Mouse (Mus musculus) liver, embryonic 16.5 days (tissue): Measurements from ENCODE around the gene 1700129C05Rik. TPM values are rescaled to one million over a fixed set of nuclear protein-coding genes. Genes with fewer than 3 reads are reported as not detected.
A peak's percentile ranks its signal among the peaks of the same experiment; 100 is the strongest.

Experiments
- ATAC-seq: fragments of 200-750 bp; cut with Nextera tagmentation; 2 replicates; pipeline ENCODE4 v1.8.0; 2017; ENCODE audit warnings: low read depth, mild to moderate bottlenecking, moderate number of reproducible peaks, moderate library complexity
- H3K27ac ChIP-seq: fragments of 300-500 bp; sonication (generic); 2 replicates; pipeline ENCODE4 v1.5.1; 2014; ENCODE audit warnings: mild to moderate bottlenecking, low read length
- H3K27me3 ChIP-seq: fragments of 300-500 bp; sonication (generic); 2 replicates; pipeline ENCODE4 v1.6.1; 2014; ENCODE audit warnings: low read depth, low read length, mixed read lengths; ENCODE audit not compliant: control insufficient read depth, insufficient read depth
- H3K36me3 ChIP-seq: fragments of 300-500 bp; sonication (generic); 2 replicates; pipeline ENCODE4 v1.6.1; 2014; ENCODE audit warnings: mild to moderate bottlenecking; ENCODE audit not compliant: control insufficient read depth, insufficient read depth
- H3K4me1 ChIP-seq: fragments of 300-500 bp; sonication (generic); 2 replicates; pipeline ENCODE4 v1.6.1; 2014; ENCODE audit warnings: low read depth, low read length, mixed read lengths; ENCODE audit not compliant: control insufficient read depth
- H3K4me2 ChIP-seq: fragments of 300-500 bp; sonication (generic); 2 replicates; pipeline ENCODE4 v1.6.1; 2014; ENCODE audit warnings: low read depth, low read length, mixed read lengths
- H3K4me3 ChIP-seq: fragments of 300-500 bp; sonication (generic); 2 replicates; pipeline ENCODE4 v1.5.1; 2014; ENCODE audit warnings: low read depth, mild to moderate bottlenecking, low read length
- H3K9ac ChIP-seq: fragments of 300-500 bp; sonication (generic); 2 replicates; pipeline ENCODE4 v1.6.1; 2014; ENCODE audit warnings: low read depth, low read length
- H3K9me3 ChIP-seq: fragments of 300-500 bp; sonication (generic); replicated peaks from 2 replicates; pipeline ENCODE4 v1.6.1; 2016; ENCODE audit warnings: low read length; ENCODE audit not compliant: control insufficient read depth
- WGBS: fragments of 180-500 bp; shearing (Covaris S2); extraction: QIAGEN DNeasy Blood & Tissue Kit; methylation state at CpG from one replicate; pipeline ENCODE4 v1.1.7; 2014; ENCODE audit not compliant: insufficient replicate concordance; 5-methylcytosine and 5-hydroxymethylcytosine counted together
- polyA plus RNA-seq: library from polyadenylated mRNA; unstranded; fragments of >200 nt; fragmentation: Nextera tagmentation; extraction: Ambion mirVana; gene quantifications from 2 replicates; pipeline ENCODE4 v1.2.1, GENCODE M21; 2015

1700129C05Rik gene
- polyA plus RNA-seq: not detected in 2 replicates

DNA sequence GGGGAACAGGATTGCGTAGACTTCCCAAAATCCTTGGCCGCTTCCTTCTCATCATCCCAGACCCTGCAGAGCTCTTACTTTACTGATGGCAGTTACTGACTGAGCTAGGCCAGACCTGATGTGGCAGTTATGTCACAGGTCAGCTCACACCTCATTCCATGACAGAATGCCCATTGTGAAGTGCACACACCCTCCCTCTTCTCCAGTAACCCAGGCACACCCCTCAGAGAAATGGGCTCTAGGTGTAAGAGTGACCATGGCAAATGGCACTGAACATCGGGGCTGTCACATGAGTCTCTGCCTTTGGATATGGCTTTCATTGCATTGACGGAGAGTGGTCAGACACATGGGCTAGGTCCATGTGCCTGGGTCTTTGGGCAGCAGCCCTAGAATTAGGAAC lies at the start of gene 1700129C05Rik:
1700129C05Rik (minus strand) TSS at position 101 of the 400 bp plus-strand sequence.
- 66% methylated on average over 4 of the region's 4 CpGs for WGBS
- Histone ChIP-seq H3K36me3 (no peaks in the 10 kb centered on the region), H3K27ac (no peak within 1 kb of the TSS), H3K27me3 (no peaks in the 10 kb centered on the region), H3K9ac (no peak within 1 kb of the TSS), H3K4me1 (no peaks in the 10 kb centered on the region), H3K4me2 (no peak within 1 kb of the TSS), H3K9me3 (no peaks in the 10 kb centered on the region), H3K4me3 (no peak within 1 kb of the TSS)
- ATAC-seq: no peak

DNA sequence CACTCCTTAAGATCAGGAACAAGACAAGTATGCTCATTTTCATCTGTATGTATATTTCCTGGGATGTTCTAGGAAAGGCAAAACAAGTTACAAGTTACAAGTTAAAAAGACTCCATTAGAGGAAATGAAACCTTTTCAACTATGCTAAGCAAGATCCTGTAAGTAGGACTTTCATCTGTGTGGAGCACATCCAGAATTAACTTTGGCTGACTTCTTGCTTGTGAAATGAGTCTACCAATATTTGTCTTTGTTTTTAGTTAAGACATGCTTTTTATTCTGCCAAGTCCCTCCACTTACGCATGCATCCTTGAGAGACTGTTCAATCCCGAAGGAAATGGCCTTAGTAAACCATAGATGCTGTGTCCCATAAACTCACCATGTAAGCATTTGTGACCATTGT lies 43.4 kb upstream of the 1700129C05Rik start:
- no peaks in the 10 kb centered on the region for H3K27me3 ChIP-seq
- H3K4me1 ChIP-seq: no peaks in the 10 kb centered on the region
- WGBS: 75% methylated on average over 2 of the region's 2 CpGs
- H3K4me3 ChIP-seq: no peak overlapping the region
- no peak overlapping the region for H3K9ac ChIP-seq
- H3K9me3 ChIP-seq: no peaks in the 10 kb centered on the region
- no peaks in the 10 kb centered on the region for H3K36me3 ChIP-seq
- no peak overlapping the region for H3K27ac ChIP-seq
- no peak overlapping the region for H3K4me2 ChIP-seq
- ATAC-seq: no peak

DNA sequence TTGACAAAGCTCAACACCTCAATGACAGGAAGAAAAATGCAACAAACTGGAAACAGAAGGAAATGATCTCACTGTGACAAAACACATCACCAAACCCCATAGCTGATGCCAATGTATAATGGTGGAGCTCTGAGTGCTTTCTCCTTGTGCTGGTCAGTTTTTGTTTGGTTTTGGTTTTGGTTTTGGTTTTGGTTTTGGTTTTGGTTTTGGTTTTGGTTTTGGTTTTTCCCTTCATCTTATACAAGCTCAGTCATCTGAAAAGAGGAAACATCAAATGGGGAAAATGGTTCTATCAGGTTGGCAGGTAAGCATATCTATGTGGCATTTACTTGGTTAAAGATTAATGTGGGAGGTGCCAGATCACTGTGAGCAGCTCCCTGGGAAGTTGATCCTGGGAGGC lies 42.8 kb upstream of the 1700129C05Rik start:
- Histone ChIP-seq H3K4me3 (no peak overlapping the region), H3K9me3 (no peaks in the 10 kb centered on the region), H3K27ac (no peak overlapping the region), H3K4me1 (no peaks in the 10 kb centered on the region), H3K9ac (no peak overlapping the region), H3K4me2 (no peak overlapping the region), H3K27me3 (no peaks in the 10 kb centered on the region), H3K36me3 (no peaks in the 10 kb centered on the region)
- no peak for ATAC-seq

DNA sequence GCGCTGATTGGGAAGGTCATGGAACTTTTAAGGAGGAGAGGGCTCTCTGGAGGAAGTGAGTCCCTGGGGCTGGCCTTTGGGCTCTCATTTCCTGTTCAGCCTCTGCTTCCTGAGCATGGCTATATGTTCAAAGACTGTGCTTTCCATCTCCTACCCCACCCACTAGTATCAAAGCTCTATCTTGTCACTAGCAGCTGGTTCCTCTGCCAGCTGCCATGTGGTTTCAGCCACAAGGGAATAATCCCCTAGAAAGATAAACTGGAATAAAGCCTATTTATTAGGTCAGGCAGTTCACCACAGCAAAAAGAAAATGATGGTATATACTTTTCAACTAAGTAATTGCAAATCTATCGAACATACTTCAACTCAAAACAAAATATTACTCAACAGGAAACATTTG lies 40.0 kb upstream of the 1700129C05Rik start:
- 40% methylated on average over 2 of the region's 2 CpGs for WGBS
- no peak overlapping the region for H3K4me2 ChIP-seq
- no peak overlapping the region for H3K27ac ChIP-seq
- no peaks in the 10 kb centered on the region for H3K9me3 ChIP-seq
- no peaks in the 10 kb centered on the region for H3K36me3 ChIP-seq
- H3K4me1 ChIP-seq: no peaks in the 10 kb centered on the region
- H3K4me3 ChIP-seq: no peak overlapping the region
- no peak for ATAC-seq
- H3K9ac ChIP-seq: no peak overlapping the region
- no peaks in the 10 kb centered on the region for H3K27me3 ChIP-seq

DNA sequence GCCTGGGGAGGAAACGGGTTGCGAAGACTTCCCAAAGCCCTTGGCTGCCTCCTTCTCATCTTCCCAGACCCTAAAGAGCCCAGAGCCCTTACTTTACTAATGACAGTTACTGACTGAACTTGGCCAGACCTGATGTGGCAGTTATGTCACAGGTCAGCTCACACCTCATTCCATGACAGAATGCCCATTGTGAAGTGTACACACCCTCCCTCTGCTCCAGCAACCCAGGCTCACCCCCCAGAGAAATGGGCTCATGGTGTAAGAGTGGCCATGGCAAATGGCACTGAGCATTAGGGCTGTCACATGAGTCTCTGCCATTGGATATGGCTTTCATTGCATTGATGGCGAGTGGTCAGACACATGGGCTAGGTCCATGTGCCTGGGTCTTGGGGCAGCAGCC lies 36.0 kb upstream of the 1700129C05Rik start, which contains the start of gene Gm5142:
Gm5142 (minus strand) TSS at position 101 of the 400 bp plus-strand sequence.
- Histone ChIP-seq H3K4me1 (no peaks in the 10 kb centered on the region), H3K27ac (no peak within 1 kb of the TSS), H3K36me3 (no peaks in the 10 kb centered on the region), H3K4me2 (no peak within 1 kb of the TSS), H3K4me3 (no peak within 1 kb of the TSS), H3K9me3 (no peaks in the 10 kb centered on the region), H3K9ac (no peak within 1 kb of the TSS), H3K27me3 (no peaks in the 10 kb centered on the region)
- ATAC-seq: no peak
- WGBS: 66% methylated on average over 3 of the region's 3 CpGs

DNA sequence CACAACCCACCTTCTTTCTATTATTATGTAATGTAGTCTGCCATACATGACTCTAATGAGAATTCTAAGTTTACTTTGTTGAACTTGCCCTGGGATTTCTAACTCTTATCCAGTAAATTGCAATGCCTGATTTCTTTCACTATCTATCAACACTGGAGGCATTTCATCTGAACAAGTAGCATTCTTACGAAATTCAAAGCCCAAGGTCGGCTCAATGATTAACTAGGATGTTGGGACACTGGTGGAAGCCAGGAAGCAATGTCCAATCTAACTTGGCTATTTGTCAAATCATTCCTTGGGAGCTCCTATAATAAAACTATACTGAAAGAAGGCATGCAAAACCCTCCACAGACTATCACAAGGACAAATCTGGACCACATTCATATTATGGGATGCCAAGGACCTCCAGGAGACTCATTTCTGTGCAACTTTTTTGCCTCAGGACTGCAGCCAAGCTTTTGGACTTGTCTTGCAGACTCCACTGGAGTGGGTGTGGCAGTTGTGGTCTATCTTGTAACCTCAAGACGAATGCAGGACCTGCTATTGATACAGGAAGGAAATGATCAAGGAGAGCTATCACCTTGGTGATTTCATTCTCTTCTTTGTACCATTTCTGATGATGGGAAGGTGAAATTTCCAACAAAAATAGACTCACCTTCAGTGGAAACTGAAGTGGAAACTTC lies 14.5 kb upstream of the 1700129C05Rik start:
- no peak overlapping the region for H3K4me2 ChIP-seq
- H3K36me3 ChIP-seq: no peaks in the 10 kb centered on the region
- no peak overlapping the region for H3K27ac ChIP-seq
- H3K4me3 ChIP-seq: no peak overlapping the region
- no peak overlapping the region for H3K9ac ChIP-seq
- no peaks in the 10 kb centered on the region for H3K9me3 ChIP-seq
- peak; percentile 58 for ATAC-seq
- 29% methylated on average over 3 of the region's 3 CpGs for WGBS
- no peaks in the 10 kb centered on the region for H3K27me3 ChIP-seq
- no peaks in the 10 kb centered on the region; the same call in 1 of the 2 replicates for H3K4me1 ChIP-seq

DNA sequence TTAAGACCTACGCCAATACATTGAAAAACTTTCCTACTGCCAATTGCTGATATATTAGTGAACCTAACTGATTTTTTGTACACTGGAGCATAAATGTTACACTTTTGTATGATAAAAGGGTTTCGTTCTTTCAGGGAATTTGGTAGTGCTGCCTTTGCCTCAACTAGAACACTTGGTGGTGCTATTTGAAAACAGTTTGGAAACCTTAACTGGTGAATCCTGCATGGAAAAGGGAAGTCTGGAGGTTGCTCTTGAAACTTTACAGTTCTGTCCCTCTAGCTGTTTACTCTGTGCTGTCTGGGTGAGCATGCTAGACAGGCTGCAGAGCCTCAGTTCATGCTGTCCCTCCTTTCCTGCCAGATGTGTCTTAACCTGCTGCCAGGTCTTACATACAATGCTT lies 12.9 kb upstream of the 1700129C05Rik start:
- no peak overlapping the region for H3K27ac ChIP-seq
- ATAC-seq: peak; percentile 50; the same call in 1 of the 2 replicates
- no peak overlapping the region for H3K4me2 ChIP-seq
- no peaks in the 10 kb centered on the region for H3K27me3 ChIP-seq
- H3K4me1 ChIP-seq: no peaks in the 10 kb centered on the region; the same call in 1 of the 2 replicates
- H3K36me3 ChIP-seq: no peaks in the 10 kb centered on the region
- no peak overlapping the region for H3K9ac ChIP-seq
- no peak overlapping the region for H3K4me3 ChIP-seq
- whole genome bisulfite sequencing: 49% methylated on average over 2 of the region's 2 CpGs
- no peaks in the 10 kb centered on the region for H3K9me3 ChIP-seq

DNA sequence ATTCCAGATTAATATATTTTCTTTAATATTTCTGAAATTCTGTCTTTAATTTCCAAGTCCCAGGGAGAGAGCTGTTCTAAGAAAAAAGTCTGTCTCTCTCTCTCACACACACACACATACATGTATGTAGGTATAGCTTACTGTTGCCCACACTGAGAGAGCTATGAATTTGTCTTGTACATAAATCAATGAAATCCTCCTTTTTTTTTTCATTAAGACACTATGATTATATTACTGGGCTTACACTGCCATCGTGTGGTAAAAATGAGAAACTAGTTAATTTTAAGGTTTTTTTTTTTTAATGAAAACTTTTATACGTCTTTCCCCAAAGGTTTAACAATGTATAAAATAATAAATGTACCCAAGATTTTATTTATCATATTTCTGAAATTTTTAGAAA lies 28.4 kb downstream of the 1700129C05Rik start:
- H3K36me3 ChIP-seq: no peaks in the 10 kb centered on the region
- ATAC-seq: no peak
- no peak overlapping the region for H3K27ac ChIP-seq
- no peaks in the 10 kb centered on the region for H3K9me3 ChIP-seq
- H3K4me2 ChIP-seq: no peak overlapping the region
- 6% methylated on average over 2 of the region's 2 CpGs for WGBS
- no peaks in the 10 kb centered on the region for H3K27me3 ChIP-seq
- no peaks in the 10 kb centered on the region for H3K4me1 ChIP-seq
- H3K9ac ChIP-seq: no peak overlapping the region
- H3K4me3 ChIP-seq: no peak overlapping the region

DNA sequence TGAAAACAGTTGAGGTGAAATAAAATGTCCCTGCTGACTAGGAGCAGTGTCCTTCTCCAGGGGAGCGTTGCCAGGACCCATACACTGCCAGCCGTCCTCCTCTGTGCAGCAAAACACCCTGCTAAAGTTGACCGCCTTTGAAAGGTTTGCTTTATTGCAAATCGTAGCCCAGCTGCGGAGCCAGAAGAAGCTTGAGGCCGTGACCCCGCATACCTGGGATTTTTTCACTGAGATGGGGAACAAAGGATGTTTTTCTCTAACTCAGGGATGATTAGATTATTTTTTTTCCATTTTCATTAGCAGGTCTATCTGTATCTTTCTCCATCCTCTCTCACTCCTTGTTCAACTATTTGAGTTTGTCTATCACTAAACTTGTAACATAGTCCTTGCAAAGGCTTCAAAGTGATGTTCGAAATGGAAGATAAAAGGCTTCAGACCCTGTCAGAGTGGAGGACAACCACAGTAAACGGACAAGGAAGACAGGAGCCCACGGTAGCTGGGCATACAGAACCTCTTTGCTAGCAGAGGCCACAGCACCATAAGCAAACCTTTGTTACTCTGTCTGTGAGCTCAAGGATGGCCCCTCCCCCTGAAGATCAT lies 38.6 kb downstream of the 1700129C05Rik start:
- Histone ChIP-seq H3K4me3 (no peak overlapping the region), H3K4me2 (no peak overlapping the region), H3K27ac (no peak overlapping the region), H3K9me3 (no peaks in the 10 kb centered on the region), H3K27me3 (no peaks in the 10 kb centered on the region), H3K4me1 (no peaks in the 10 kb centered on the region), H3K9ac (no peak overlapping the region), H3K36me3 (no peaks in the 10 kb centered on the region)
- WGBS: 43% methylated on average over 10 of the region's 10 CpGs
- ATAC-seq: no peak
